Mouse (Mus musculus): ENCODE results near the gene Babam2.

GRCm38 (mm10) chr5:31918566-31918965 lies 221.1 kb downstream of the Babam2 start:
- TF ChIP-seq POLR2A (IDR thresholded peaks at IDR 0.05; ENCODE audit: low read depth, low read length) (no peak), CTCF (conservative IDR thresholded peaks at IDR 0.05; ENCODE audit: insufficient read depth, insufficient read length, low read depth, low read length) (no peak)

All from kidney, adult 2 months (tissue).